Mouse (Mus musculus) fat pad, adult 2 months (tissue): ENCODE data around the gene Ankrd61.

Source experiments
- DNase-seq: peaks from one replicate; pipeline ENCODE4 v3.0.0-alpha.2; 2011; ENCODE audit warnings: low read depth, low spot score; ENCODE audit errors: extremely low read depth

Ankrd61 gene

GRCm38 (mm10) chr5:143897635-143898330 is at the start of gene Ankrd61:
Gene Ankrd61, minus strand, starts transcription at chr5:143897685.
- DNase-seq, result no peak

GRCm38 (mm10) chr5:143943231-143944125 is 46.0 kb upstream of the Ankrd61 start:
- DNase-seq, result no peak

DNA sequence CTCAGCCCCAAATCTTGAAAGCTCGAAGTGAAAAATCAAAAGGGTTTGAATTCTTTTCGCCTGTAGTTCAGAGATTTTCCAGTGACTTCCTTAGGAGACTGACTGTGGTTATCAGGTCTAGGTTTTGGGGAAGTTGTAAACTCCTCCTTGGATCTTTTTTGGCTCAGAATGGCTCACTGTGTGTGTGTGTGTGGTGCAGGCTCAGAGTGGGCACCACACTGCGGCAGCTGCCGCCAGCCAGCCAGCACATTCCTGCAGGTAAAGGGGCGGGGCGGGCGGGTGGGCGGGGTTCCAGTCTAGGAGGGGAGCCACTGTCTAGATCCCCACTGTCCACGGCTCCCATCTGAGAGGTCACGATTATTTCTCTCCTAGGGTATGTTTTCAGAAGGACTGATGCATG is 44.1 kb upstream of the Ankrd61 start:
- no peak for DNase-seq

- no peak for DNase-seq
Measured at GRCm38 (mm10) chr5:143936156-143936555, 38.7 kb upstream of the Ankrd61 start.

DNA sequence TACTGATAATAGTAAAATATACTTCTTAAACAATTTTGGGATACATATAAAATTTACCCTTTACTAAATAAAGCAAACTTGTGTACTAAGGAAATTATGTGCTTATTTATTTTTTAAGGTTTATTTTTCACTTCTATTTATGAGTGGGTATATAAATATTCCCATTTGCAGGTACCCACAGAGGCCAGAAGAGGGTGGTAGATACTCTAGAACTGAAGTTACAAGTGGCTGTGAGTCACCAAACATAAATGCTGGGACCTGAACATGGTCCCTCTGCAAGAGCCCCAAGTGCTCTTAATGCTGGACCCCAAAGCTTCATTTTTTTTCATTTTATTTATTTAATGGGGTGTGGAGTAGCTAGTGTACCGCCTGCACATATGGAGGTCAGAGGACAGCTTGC is 36.4 kb upstream of the Ankrd61 start:
- DNase-seq, result no peak

DNA sequence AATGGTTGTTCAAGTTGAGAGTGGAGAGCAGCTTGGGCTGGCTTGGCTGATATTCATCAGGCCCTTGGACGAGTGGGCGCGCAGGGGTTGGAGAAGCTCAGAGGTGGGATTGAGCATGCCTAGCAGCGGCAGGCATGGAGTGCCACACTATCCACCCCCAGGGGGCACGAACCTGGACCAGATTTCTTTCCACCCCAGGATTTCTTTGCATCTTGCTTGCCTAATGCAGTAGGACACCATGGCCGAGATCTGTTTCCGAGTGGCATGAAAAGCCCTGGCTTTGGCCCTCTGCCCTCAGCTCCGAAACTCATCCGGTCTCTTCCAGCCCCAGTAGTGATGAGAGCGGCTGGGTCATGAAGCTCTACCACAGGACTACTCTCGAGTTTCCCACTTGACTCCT is 35.9 kb upstream of the Ankrd61 start:
- DNase-seq, result no peak

GRCm38 (mm10) chr5:143932831-143933230 is 35.3 kb upstream of the Ankrd61 start, which contains the start of gene Rsph10b:
Gene Rsph10b, plus strand, starts transcription at chr5:143933035.
- no peak for DNase-seq

- DNase-seq, result no peak
Measured at GRCm38 (mm10) chr5:143931863-143932580, 34.5 kb upstream of the Ankrd61 start.

GRCm38 (mm10) chr5:143930656-143931055 is 33.2 kb upstream of the Ankrd61 start:
- DNase-seq, result no peak

GRCm38 (mm10) chr5:143929291-143929690 is 31.8 kb upstream of the Ankrd61 start:
- DNase-seq, result no peak

DNA sequence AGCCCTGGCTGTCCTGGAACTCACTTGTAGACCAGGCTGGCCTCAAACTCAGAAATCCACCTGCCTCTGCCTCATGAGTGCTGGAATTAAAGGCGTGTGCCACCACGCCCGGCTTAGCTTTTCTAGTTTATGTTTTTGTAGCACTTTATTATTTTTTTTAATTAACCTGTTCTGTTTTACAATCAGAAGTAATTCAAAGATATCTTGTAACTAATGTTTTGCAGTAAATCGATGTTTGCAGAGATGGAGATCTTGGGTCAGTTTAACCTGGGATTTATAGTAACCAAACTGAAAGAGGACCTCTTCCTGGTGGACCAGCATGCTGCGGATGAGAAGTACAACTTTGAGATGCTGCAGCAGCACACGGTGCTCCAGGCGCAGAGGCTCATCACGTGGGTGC is 30.4 kb upstream of the Ankrd61 start, which contains the start of gene Gm42421:
Gene Gm42421, plus strand, starts transcription at position 301 of the 400 bp plus-strand sequence.
- no peak for DNase-seq

DNA sequence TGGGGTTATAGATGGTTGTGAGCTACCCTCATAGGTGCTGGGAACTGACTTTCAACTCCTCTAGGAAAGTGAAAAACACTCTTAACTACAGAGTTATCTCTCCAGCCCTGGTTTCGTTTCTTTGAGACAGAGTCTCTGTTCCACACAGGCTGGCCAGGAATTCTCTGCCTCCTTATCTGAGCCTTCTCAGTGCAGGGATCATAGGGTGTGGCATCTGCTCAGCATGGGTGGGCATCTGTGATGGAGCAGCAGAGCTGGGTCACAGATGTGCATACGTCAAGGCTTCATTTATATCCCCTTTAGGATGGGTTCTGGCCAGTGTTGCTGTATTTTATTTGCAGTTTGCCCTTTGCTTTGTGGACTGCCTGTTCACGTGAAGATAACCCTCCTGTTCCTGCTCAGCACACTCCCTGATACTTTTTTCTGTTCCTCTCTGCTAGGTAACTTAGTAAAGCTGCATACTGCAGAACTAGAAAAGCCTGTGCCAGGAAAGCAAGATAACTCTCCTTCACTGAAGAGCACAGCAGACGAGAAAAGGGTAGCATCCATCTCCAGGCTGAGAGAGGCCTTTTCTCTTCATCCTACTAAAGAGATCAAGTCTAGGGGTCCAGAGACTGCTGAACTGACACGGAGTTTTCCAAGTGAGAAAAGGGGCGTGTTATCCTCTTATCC is 27.4 kb upstream of the Ankrd61 start:
- no peak for DNase-seq

GRCm38 (mm10) chr5:143918120-143918519 is 20.6 kb upstream of the Ankrd61 start:
- DNase-seq, result no peak

DNA sequence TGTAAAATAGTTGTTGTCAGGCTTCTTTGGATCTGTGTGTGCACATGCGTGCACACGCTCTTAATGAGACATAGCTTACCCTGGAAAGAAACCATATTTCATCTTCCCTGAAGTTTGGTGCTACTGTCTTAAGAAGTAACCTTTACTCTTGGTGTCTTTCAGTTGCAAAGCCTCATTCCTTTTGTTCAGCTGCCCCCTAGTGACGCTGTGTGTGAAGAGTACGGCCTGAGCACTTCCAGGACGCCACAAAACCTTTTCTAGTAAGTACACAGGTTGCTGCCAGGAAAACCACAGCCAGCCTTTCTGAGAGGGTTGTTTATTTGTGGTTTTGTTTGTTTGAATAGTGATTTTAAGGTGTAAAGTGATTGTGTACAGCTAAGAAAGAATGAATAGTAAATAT is 19.9 kb upstream of the Ankrd61 start:
- DNase-seq, result no peak

- no peak for DNase-seq
Measured at GRCm38 (mm10) chr5:143916221-143916620, 18.7 kb upstream of the Ankrd61 start.

DNA sequence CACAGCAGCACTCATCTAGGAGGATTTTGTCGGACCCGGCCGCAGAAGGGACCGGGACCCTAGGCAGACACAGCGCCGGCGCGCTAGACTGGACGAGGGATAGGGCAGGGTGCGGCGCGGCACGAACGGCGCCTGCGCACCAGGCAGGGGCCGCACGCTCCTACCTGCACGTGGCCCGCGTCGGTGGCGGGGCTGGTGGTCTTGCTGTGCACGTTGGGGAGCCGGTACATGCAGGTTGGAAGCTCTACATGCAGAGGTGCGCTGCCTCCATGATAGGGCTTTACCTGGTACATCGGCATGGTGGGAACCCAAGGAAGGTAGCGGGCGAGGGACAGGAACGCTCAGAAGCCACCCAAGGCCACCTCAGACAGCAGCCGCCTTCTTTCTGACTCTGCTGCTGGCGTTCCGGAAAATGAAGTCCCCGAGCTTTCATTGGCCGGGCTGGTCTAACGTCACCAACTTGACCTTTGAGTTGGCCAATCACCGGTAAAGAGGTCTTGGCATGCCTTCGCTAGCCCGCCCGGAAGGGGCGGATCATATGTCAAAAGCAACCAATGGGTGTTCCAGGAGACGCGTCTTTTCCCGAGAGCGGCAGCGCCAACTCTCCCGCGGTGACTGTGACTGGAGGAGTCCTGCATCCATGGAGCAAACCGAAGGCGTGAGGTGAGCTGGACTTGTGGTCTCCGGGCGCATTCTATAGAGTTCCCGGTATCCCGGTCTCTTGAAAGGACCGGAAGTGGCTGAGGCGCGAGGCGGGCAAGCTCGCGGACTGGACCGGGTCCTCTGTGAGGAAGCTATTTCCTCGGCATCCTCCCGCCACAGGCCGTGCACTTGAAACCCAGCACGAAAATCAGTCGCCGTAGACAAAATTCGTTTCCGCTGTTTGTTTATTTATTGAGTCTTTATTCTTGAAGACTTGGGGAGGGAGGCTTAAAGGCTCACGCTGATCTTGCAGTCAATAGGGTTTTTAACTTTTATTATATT is 12.2 kb upstream of the Ankrd61 start, which contains the start of the genes Aimp2 and Pms2:
Gene Aimp2, minus strand, starts transcription at position 431 of the 984 bp plus-strand sequence.
Gene Pms2, plus strand, starts transcription at position 548 of the 984 bp plus-strand sequence.
- peak; percentile 90 for DNase-seq

DNA sequence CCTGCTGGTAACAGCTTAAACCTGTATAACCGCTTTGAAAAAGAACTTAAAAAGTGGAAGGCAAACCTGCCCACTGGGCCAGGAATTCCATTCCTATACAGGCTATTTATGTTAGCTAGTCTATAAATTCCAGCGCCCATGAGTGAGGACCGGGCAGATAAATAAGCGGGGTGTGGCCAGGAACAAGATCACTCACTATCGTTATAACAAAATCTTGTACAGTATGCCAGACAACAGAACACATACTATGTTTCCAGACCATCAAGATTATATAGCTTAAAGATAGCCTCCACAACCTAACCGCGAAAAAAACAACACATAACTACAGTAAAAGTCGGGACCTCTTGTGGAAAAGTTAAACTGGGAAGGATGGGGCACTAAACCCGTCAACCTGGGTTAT is 11.4 kb upstream of the Ankrd61 start:
- no peak for DNase-seq

GRCm38 (mm10) chr5:143906429-143906828 is 8.9 kb upstream of the Ankrd61 start:
- no peak for DNase-seq

- DNase-seq, result no peak
Measured at GRCm38 (mm10) chr5:143903813-143904212, 6.3 kb upstream of the Ankrd61 start.
